Mouse (Mus musculus) hindbrain, embryonic 10.5 days (tissue): ENCODE results near the gene H2-M10.2. TPM values are rescaled to one million over a fixed set of nuclear protein-coding genes. Genes with fewer than 3 reads are reported as not detected.
"Not testable (repeated sequence)": the region's sequence is repeated elsewhere in the genome, so short reads cannot be mapped to it uniquely, and the experiment has no call there.

ENCODE experiments used
- DNase-seq: peaks from one replicate; pipeline ENCODE4 v3.0.0-alpha.2; 2017; ENCODE audit warnings: low spot score
- H3K27ac ChIP-seq: fragments of 300-500 bp; sonication (generic); 2 replicates; pipeline ENCODE4 v1.5.1; 2016; ENCODE audit warnings: mild to moderate bottlenecking, moderate library complexity
- H3K27me3 ChIP-seq: fragments of 300-500 bp; sonication (generic); 2 replicates; pipeline ENCODE4 v1.6.1; 2016; ENCODE audit warnings: mild to moderate bottlenecking; ENCODE audit not compliant: poor library complexity, insufficient read depth, severe bottlenecking
- H3K36me3 ChIP-seq: fragments of 300-500 bp; sonication (generic); 2 replicates; pipeline ENCODE4 v1.6.1; 2016; ENCODE audit warnings: mild to moderate bottlenecking, moderate library complexity
- H3K4me1 ChIP-seq: fragments of 300-500 bp; sonication (generic); replicated peaks from 2 replicates; pipeline ENCODE4 v1.6.1; 2016; ENCODE audit warnings: mild to moderate bottlenecking
- H3K4me3 ChIP-seq: fragments of 300-500 bp; sonication (generic); 2 replicates; pipeline ENCODE4 v1.5.1; 2016; ENCODE audit warnings: mild to moderate bottlenecking, moderate library complexity
- H3K9me3 ChIP-seq: fragments of 300-500 bp; sonication (generic); 2 replicates; pipeline ENCODE4 v1.6.1; 2016; ENCODE audit warnings: mild to moderate bottlenecking, moderate library complexity
- WGBS: fragments of 180-500 bp; shearing (Covaris S2); methylation state at CpG from one replicate; pipeline ENCODE4 v1.1.7; 2016; 5-methylcytosine and 5-hydroxymethylcytosine counted together
- polyA plus RNA-seq: library from polyadenylated mRNA; unstranded; fragments of >200 nt; fragmentation: Nextera tagmentation; extraction: Ambion mirVana; gene quantifications from 2 replicates; pipeline ENCODE4 v1.2.1, GENCODE M21; 2016

The H2-M10.2 gene
- polyA plus RNA-seq, result 0.20 and 0.22 TPM in 2 replicates

DNA sequence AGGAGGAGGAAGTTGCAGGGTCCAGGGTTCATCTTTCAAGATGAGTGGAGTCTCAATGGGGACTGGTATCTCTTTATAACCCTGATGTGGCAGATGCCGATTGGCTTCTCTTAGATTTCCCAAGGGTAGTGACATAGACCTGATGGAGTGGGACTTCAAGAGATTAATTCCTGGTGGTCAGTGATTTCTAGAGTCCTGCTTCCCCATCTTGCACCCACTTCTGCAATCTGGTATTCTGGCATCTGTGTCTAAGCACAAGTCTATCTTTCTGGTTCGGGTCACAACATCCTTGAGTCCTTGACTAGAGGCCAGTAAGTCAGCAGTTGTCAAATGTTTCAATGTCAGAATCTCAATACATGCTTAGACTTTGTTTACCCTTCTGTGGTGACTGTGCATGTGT is at the start of gene H2-M10.2:
TSS of gene H2-M10.2 (minus strand) at position 101 of the 400 bp plus-strand sequence.
- no peak within 1 kb of the TSS for H3K4me3 ChIP-seq
- 87% methylated on average over 2 of the region's 2 CpGs for WGBS
- H3K27ac ChIP-seq, result no peak within 1 kb of the TSS
- H3K4me1 ChIP-seq, result no peaks in the 10 kb centered on the region
- peaks cover 23% of the 10 kb centered on the region for H3K36me3 ChIP-seq
- peaks cover 14% of the 10 kb centered on the region; the same call in 1 of the 2 replicates for H3K9me3 ChIP-seq
- DNase-seq, result no peak
- no peaks in the 10 kb centered on the region for H3K27me3 ChIP-seq

GRCm38 (mm10) chr17:36326055-36326454 is 39.8 kb upstream of the H2-M10.2 start, which contains the start of gene H2-M10.1:
TSS of gene H2-M10.1 (minus strand) at chr17:36326155.
- H3K27ac ChIP-seq, result no peak within 1 kb of the TSS
- no peaks in the 10 kb centered on the region for H3K36me3 ChIP-seq
- no peak within 1 kb of the TSS for H3K4me3 ChIP-seq
- no peaks in the 10 kb centered on the region for H3K9me3 ChIP-seq
- no peaks in the 10 kb centered on the region for H3K4me1 ChIP-seq
- no peak for DNase-seq
- H3K27me3 ChIP-seq, result no peaks in the 10 kb centered on the region
- 94% methylated on average over 4 of the region's 4 CpGs for WGBS

DNA sequence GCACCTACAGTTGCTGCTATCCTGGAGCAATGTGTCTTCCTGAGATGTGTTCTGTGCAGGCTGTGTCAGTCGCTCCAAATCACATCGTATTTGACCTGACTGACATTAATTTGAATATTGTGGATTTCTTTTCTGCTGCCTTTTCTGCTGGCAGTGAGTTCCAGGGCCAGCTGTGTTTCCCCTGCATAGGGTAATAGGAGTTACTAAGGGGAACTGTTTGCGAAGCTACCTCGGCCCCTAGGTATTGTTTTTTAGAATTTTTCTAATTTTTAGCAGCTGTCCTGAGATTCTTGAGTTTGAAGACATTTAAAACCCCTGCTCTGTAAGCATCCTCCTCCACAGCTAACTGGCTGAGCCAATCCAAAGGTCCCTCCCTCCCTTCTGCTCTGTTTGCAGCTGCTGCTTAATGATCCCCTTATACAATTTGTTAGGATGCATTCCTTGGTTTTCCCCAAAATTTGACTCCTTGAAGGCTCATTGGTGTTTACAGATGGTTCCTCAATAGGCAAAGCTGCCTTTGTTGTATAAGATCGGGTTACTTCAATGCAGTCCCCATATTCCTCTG is 29.5 kb upstream of the H2-M10.2 start:
- H3K9me3 ChIP-seq, result no peaks in the 10 kb centered on the region
- no peak for DNase-seq
- peak overlapping the region; percentile 87 for H3K27ac ChIP-seq
- no peaks in the 10 kb centered on the region for H3K27me3 ChIP-seq
- no peaks in the 10 kb centered on the region for H3K36me3 ChIP-seq
- H3K4me1 ChIP-seq, result 0 out of 2 replicates have a peak, but pooled peaks cover 5% of the 10 kb centered on the region
- peak overlapping the region; percentile 63 for H3K4me3 ChIP-seq
- 32% methylated on average over 5 of the region's 5 CpGs for WGBS

GRCm38 (mm10) chr17:36315041-36315688 is 28.9 kb upstream of the H2-M10.2 start:
- H3K4me3 ChIP-seq, result peak overlapping the region; percentile 63
- no peaks in the 10 kb centered on the region for H3K9me3 ChIP-seq
- no peaks in the 10 kb centered on the region for H3K36me3 ChIP-seq
- peak overlapping the region; percentile 87 for H3K27ac ChIP-seq
- WGBS, result under 1% methylated on average over 19 of the region's 19 CpGs
- 0 out of 2 replicates have a peak, but pooled peaks cover 5% of the 10 kb centered on the region for H3K4me1 ChIP-seq
- peak; percentile 59 for DNase-seq
- no peaks in the 10 kb centered on the region for H3K27me3 ChIP-seq

- Histone ChIP-seq H3K27ac (peak overlapping the region; percentile 87), H3K9me3 (no peaks in the 10 kb centered on the region), H3K4me1 (0 out of 2 replicates have a peak, but pooled peaks cover 5% of the 10 kb centered on the region), H3K36me3 (no peaks in the 10 kb centered on the region), H3K27me3 (no peaks in the 10 kb centered on the region), H3K4me3 (peak overlapping the region; percentile 63)
- peak; percentile 28 for DNase-seq
- WGBS, result 3% methylated on average over 9 of the region's 9 CpGs
These were observed 28.2 kb upstream of the H2-M10.2 start for GRCm38 (mm10) chr17:36314511-36314910.

- Histone ChIP-seq H3K27me3 (no peaks in the 10 kb centered on the region), H3K4me1 (no peaks in the 10 kb centered on the region), H3K36me3 (no peaks in the 10 kb centered on the region), H3K4me3 (no peak overlapping the region), H3K27ac (no peak overlapping the region), H3K9me3 (no peaks in the 10 kb centered on the region)
- no peak for DNase-seq
- WGBS, result 52% methylated on average over 1 of the region's 1 CpGs
These were observed 23.0 kb upstream of the H2-M10.2 start for GRCm38 (mm10) chr17:36309293-36309692.

DNA sequence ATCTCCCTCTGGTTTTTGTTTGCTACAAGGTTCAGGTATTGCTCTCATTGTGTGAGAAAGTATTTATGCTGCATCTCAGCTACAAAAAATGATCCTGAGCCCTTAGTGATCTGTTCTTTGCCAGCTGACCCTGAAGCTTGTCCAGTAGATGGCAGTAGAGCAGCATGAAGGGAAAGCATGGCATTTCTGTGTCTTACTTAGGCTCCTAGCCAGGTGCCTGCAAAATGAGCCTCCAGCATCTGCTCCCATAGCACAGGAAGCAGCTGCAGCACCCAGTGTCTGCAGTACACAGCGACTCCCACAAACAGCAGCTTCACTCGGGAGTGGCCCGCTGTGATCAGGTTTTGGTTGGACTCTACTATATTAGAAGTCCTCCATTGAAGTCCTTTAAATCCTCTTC is 22.6 kb upstream of the H2-M10.2 start:
- H3K4me1 ChIP-seq, H3K27me3 ChIP-seq, H3K27ac ChIP-seq, H3K9me3 ChIP-seq, H3K36me3 ChIP-seq, H3K4me3 ChIP-seq: not testable (repeated sequence)
- WGBS, result 4% methylated on average over 3 of the region's 3 CpGs
- DNase-seq, result peak; percentile 59

GRCm38 (mm10) chr17:36281521-36282245 is 4.6 kb downstream of the H2-M10.2 start:
- no peak overlapping the region for H3K27ac ChIP-seq

DNA sequence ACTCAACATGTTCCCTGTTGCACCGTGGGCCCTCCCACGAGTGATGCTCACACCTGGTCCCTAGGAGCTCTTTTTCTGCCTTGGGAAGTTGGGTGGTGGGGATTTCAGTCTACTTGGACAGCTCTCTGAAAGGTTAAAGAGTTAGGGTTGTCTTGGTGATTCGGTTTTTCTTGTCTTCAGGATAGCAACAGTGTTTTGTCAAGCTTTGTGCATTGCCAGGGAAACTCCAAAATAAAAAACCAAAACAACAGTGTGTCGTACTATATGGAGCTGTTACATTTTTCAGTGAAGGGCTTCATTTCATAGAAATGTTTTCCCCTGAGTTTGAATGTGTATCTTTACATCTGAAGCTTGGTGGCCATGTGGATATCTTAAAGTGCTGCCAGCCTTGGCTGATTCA is 11.5 kb downstream of the H2-M10.2 start:
- Histone ChIP-seq H3K9me3 (no peaks in the 10 kb centered on the region), H3K4me1 (peaks cover 32% of the 10 kb centered on the region), H3K27ac (no peak overlapping the region), H3K27me3 (no peaks in the 10 kb centered on the region), H3K4me3 (no peak overlapping the region), H3K36me3 (peaks cover 65% of the 10 kb centered on the region)
- WGBS, result 93% methylated on average over 4 of the region's 4 CpGs
- no peak for DNase-seq

More at GRCm38 (mm10) chr17:36281521-36282245, 4.6 kb downstream of the H2-M10.2 start:
- Histone ChIP-seq H3K9me3 (peaks cover 15% of the 10 kb centered on the region; the same call in 1 of the 2 replicates), H3K36me3 (peaks cover 66% of the 10 kb centered on the region), H3K4me1 (no peaks in the 10 kb centered on the region), H3K27me3 (no peaks in the 10 kb centered on the region), H3K4me3 (no peak overlapping the region)
- DNase-seq, result no peak
- 90% methylated on average over 4 of the region's 4 CpGs for WGBS

- H3K4me3 ChIP-seq, result no peak overlapping the region
- H3K9me3 ChIP-seq, result no peaks in the 10 kb centered on the region
- WGBS, result 91% methylated on average over 4 of the region's 4 CpGs
- H3K27me3 ChIP-seq, result no peaks in the 10 kb centered on the region
- H3K4me1 ChIP-seq, result peaks cover 34% of the 10 kb centered on the region
- no peak for DNase-seq
- H3K27ac ChIP-seq, result no peak overlapping the region
- H3K36me3 ChIP-seq, result peaks cover 58% of the 10 kb centered on the region
These were observed 12.5 kb downstream of the H2-M10.2 start for GRCm38 (mm10) chr17:36273796-36274195.

DNA sequence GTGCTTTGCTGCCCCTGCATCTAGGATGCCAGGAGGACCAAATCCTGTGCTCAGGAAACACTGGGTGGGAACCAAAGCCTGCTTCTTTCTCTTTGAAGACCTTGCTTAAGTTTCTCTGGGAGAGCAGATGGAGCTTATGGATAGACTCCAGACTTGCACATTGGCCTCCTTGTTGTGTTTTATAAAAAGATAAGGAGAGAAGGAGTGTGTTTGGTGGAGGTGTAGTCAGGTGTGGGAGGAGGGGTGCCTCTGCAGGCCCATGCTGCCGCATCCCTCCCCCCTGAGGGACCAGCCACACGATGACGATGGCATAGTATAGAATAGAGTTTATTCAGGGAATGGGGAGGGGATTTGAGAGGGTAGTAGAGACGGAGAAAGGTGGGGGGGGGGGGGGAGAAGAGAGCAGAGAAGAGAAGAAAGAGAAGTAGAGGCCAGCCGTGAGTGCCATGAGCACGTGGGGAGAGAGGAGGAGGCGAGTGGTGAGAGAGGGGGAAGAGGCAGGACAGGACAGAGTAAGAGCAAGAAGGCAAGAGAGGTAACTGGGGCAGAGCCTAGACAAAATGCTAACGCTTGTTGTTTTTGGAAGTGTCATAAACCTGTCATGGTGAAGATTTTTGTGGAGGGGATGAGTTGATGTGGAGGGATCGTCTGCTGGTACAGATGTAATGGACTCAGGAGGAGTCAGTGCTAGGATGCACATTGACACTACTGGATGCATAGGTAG is 13.5 kb downstream of the H2-M10.2 start:
- Histone ChIP-seq H3K4me1 (peaks cover 34% of the 10 kb centered on the region), H3K9me3 (no peaks in the 10 kb centered on the region), H3K27me3 (no peaks in the 10 kb centered on the region), H3K4me3 (peak overlapping the region; percentile 82), H3K27ac (no peak overlapping the region), H3K36me3 (peaks cover 59% of the 10 kb centered on the region)
- DNase-seq, result no peak
- 82% methylated on average over 9 of the region's 9 CpGs for WGBS

- Histone ChIP-seq H3K27me3 (no peaks in the 10 kb centered on the region), H3K4me3 (peak within 1 kb of the TSS; percentile 82), H3K9me3 (no peaks in the 10 kb centered on the region), H3K27ac (peak within 1 kb of the TSS; percentile 100), H3K36me3 (peaks cover 61% of the 10 kb centered on the region), H3K4me1 (peaks cover 34% of the 10 kb centered on the region)
- DNase-seq, result peak; percentile 90
- WGBS, result 2% methylated on average over 43 of the region's 43 CpGs
These were observed 14.6 kb downstream of the H2-M10.2 start, which contains the start of gene Trim39 for GRCm38 (mm10) chr17:36271586-36272256. TSS of gene Trim39 (minus strand) at chr17:36272247.
